Mouse (Mus musculus): ENCODE data around the gene Enkd1.

Enkd1 gene

GRCm38 (mm10) chr8:105707498-105708403 lies at the start of gene Enkd1, which contains the start of gene 4933405L10Rik:
Enkd1 (minus strand) TSS chr8:105708210.
4933405L10Rik (plus strand) TSS chr8:105707655.
- ChIA-PET POLR2A (interaction anchor here in 3 of 4 experiments (0.6 to 1.1 kb wide), 7 partner anchors 13 to 346 kb away, joined by 3 to 6 read pairs (median 4); no protein-coding TSS in a partner anchor), CTCF (interaction anchor here in 2 of 4 experiments (0.5 to 1.5 kb wide), 4 partner anchors 63 to 295 kb away, joined by 3 to 10 read pairs (median 4); partner anchors contain the start of genes Kctd19 (in 1 of the 2) and Lrrc36 (in 1 of the 2))

GRCm38 (mm10) chr8:105754688-105755087 lies 46.7 kb upstream of the Enkd1 start:
- POLR2A ChIA-PET: interaction anchor here in 2 of 4 experiments (0.6 to 1.1 kb wide), 4 partner anchors 35 to 1125 kb away, joined by 3 to 5 read pairs (median 4); no protein-coding TSS in a partner anchor
- CTCF ChIA-PET: no interaction called here

- ChIA-PET CTCF (no interaction called here), POLR2A (interaction anchor here in 2 of 4 experiments (0.8 to 1.1 kb wide), 4 partner anchors 16 to 47 kb away, joined by 3 to 5 read pairs (median 4); no protein-coding TSS in a partner anchor)
These were observed 45.9 kb upstream of the Enkd1 start for GRCm38 (mm10) chr8:105753916-105754315.

- ChIA-PET POLR2A (interaction anchor here in 3 of 4 experiments (0.5 to 1.7 kb wide), 15 partner anchors 20 to 1169 kb away, joined by 3 to 7 read pairs (median 4); partner anchors contain the start of genes Acd (in 1 of the 3), Pard6a (in 1 of the 3) and Pskh1 (in 1 of the 3)), CTCF (interaction anchor here (0.5 to 1.9 kb wide), 8 partner anchors 20 to 401 kb away, joined by 3 to 6 read pairs (median 3); no protein-coding TSS in a partner anchor)
These were observed 42.6 kb upstream of the Enkd1 start for GRCm38 (mm10) chr8:105750606-105751005.

GRCm38 (mm10) chr8:105743301-105743700 lies 35.3 kb upstream of the Enkd1 start:
- ChIA-PET POLR2A (interaction anchor here in 2 of 4 experiments (0.7 to 1.8 kb wide), 2 partner anchors 15 to 122 kb away, joined by 3 to 6 read pairs; partner anchors contain the start of gene Gfod2 (in 1 of the 2)), CTCF (no interaction called here)

GRCm38 (mm10) chr8:105739216-105739615 lies 31.2 kb upstream of the Enkd1 start:
- ChIA-PET CTCF (no interaction called here), POLR2A (interaction anchor here in 2 of 4 experiments (1.7 to 2.0 kb wide), 2 partner anchors 11 to 14 kb away, joined by 5 read pairs; no protein-coding TSS in a partner anchor)

- CTCF ChIA-PET: interaction anchor here in 3 of 4 experiments (0.5 to 1.0 kb wide), 4 partner anchors 18 to 639 kb away, joined by 3 to 4 read pairs (median 4); no protein-coding TSS in a partner anchor
- POLR2A ChIA-PET: interaction anchor here in 2 of 4 experiments (0.5 to 1.3 kb wide), 5 partner anchors 11 to 410 kb away, joined by 3 to 6 read pairs (median 3); partner anchors contain the start of genes Gfod2 (in 1 of the 2) and Ranbp10 (in 1 of the 2)
These were observed 24.2 kb upstream of the Enkd1 start for GRCm38 (mm10) chr8:105732186-105732585.

- CTCF ChIA-PET: interaction anchor here in 3 of 4 experiments (0.6 to 1.1 kb wide), 4 partner anchors 11 to 43 kb away, joined by 3 to 4 read pairs (median 4); no protein-coding TSS in a partner anchor
- POLR2A ChIA-PET: interaction anchor here in 3 of 4 experiments (0.6 to 2.7 kb wide), 9 partner anchors 10 to 439 kb away, joined by 3 to 8 read pairs (median 4); partner anchors contain the start of genes Acd (in 1 of the 3), Nutf2 (in 1 of the 3) and Pard6a (in 1 of the 3)
These were observed 19.6 kb upstream of the Enkd1 start for GRCm38 (mm10) chr8:105727397-105728124.

- CTCF ChIA-PET: interaction anchor here (0.9 to 3.4 kb wide), 6 partner anchors 9 to 129 kb away, joined by 3 to 14 read pairs (median 7); no protein-coding TSS in a partner anchor
- POLR2A ChIA-PET: interaction anchor here in 1 of 4 experiments (0.7 to 2.0 kb wide), 4 partner anchors 9 to 33 kb away, joined by 3 to 8 read pairs (median 4); partner anchors contain the start of gene Gfod2
These were observed 17.7 kb upstream of the Enkd1 start for GRCm38 (mm10) chr8:105725726-105726125.

GRCm38 (mm10) chr8:105722861-105723260 lies 14.9 kb upstream of the Enkd1 start:
- POLR2A ChIA-PET: interaction anchor here in 1 of 4 experiments (0.9 to 1.3 kb wide), 3 partner anchors 22 to 136 kb away, joined by 3 read pairs; no protein-coding TSS in a partner anchor

GRCm38 (mm10) chr8:105719637-105720036 lies 11.6 kb upstream of the Enkd1 start:
- CTCF ChIA-PET: interaction anchor here in 2 of 4 experiments (0.7 to 0.8 kb wide), 2 partner anchors 68 to 204 kb away, joined by 3 to 7 read pairs; no protein-coding TSS in a partner anchor
- POLR2A ChIA-PET: interaction anchor here in 3 of 4 experiments (0.6 to 1.5 kb wide), 7 partner anchors 10 to 1551 kb away, joined by 3 to 5 read pairs (median 3); no protein-coding TSS in a partner anchor

More at GRCm38 (mm10) chr8:105722861-105723260, 14.9 kb upstream of the Enkd1 start:
- CTCF ChIA-PET: interaction anchor here in 2 of 4 experiments (1.1 to 3.4 kb wide), 2 partner anchors 9 kb away, joined by 6 to 14 read pairs; no protein-coding TSS in a partner anchor

GRCm38 (mm10) chr8:105716302-105716945 lies 8.4 kb upstream of the Enkd1 start:
- ChIA-PET CTCF (interaction anchor here (0.5 to 4.7 kb wide), 33 partner anchors 9 to 400 kb away, joined by 3 to 57 read pairs (median 4); partner anchors contain the start of genes Acd (in 1 of the 4), Carmil2 (in 1 of the 4) and Pard6a (in 1 of the 4)), POLR2A (interaction anchor here (0.5 to 4.1 kb wide), 15 partner anchors 9 to 284 kb away, joined by 3 to 15 read pairs (median 3); partner anchors contain the start of genes Nutf2 (in 2 of the 4), Ranbp10 (in 1 of the 4) and Tsnaxip1 (in 1 of the 4))

- ChIA-PET CTCF (interaction anchor here (0.6 to 4.7 kb wide), 29 partner anchors 11 to 361 kb away, joined by 3 to 57 read pairs (median 4); partner anchors contain the start of genes Gfod2 (in 2 of the 4), Ranbp10 (in 1 of the 4) and Tsnaxip1 (in 1 of the 4)), POLR2A (interaction anchor here in 2 of 4 experiments (1.0 to 4.1 kb wide), 4 partner anchors 14 to 145 kb away, joined by 4 to 15 read pairs (median 13); partner anchors contain the start of genes Nutf2 (in 2 of the 2), Acd (in 1 of the 2), Pard6a (in 1 of the 2) and Ranbp10 (in 1 of the 2))
These were observed 7.0 kb upstream of the Enkd1 start for GRCm38 (mm10) chr8:105715042-105715441.

GRCm38 (mm10) chr8:105714139-105714538 lies 6.1 kb upstream of the Enkd1 start:
- CTCF ChIA-PET: interaction anchor here (0.6 to 4.7 kb wide), 77 partner anchors 9 to 485 kb away, joined by 3 to 57 read pairs (median 4); partner anchors contain the start of genes Gfod2 (in 4 of the 4), Ranbp10 (in 2 of the 4), Acd (in 1 of the 4) and Pard6a (in 1 of the 4)

GRCm38 (mm10) chr8:105712286-105712685 lies 4.3 kb upstream of the Enkd1 start:
- ChIA-PET POLR2A (interaction anchor here in 2 of 4 experiments (0.7 to 3.1 kb wide), 6 partner anchors 12 to 38 kb away, joined by 3 to 14 read pairs (median 3); partner anchors contain the start of genes Acd (in 1 of the 2) and Pard6a (in 1 of the 2)), CTCF (no interaction called here)

More at GRCm38 (mm10) chr8:105714139-105714538, 6.1 kb upstream of the Enkd1 start:
- POLR2A ChIA-PET: interaction anchor here in 3 of 4 experiments (0.7 to 4.1 kb wide), 10 partner anchors 10 to 217 kb away, joined by 3 to 15 read pairs (median 3); partner anchors contain the start of genes Acd (in 1 of the 3), Nutf2 (in 1 of the 3), Pard6a (in 1 of the 3) and Ranbp10 (in 1 of the 3)

Data from embryonic stem cell, embryonic (primary cell).